Mouse (Mus musculus): ENCODE measurements around the gene Olfr1496. TPM values are rescaled to one million over a fixed set of nuclear protein-coding genes. Genes with fewer than 3 reads are reported as not detected.

Olfr1496 gene
- not detected in 2 replicates for polyA plus RNA-seq (2015; fragmentation: Nextera tagmentation; extraction: Ambion mirVana)

GRCm38 (mm10) chr19:13777578-13777977 lies at the start of gene Olfr1496:
TSS of gene Olfr1496 (plus strand) at chr19:13777878.

GRCm38 (mm10) chr19:13739428-13739827 lies 38.2 kb upstream of the Olfr1496 start, which contains the start of gene Olfr1494:
TSS of gene Olfr1494 (plus strand) at chr19:13739728.

GRCm38 (mm10) chr19:13764306-13764705 lies 13.4 kb upstream of the Olfr1496 start, which contains the start of gene Olfr1495:
TSS of gene Olfr1495 (plus strand) at chr19:13764606.

GRCm38 (mm10) chr19:13798102-13798501 lies 20.4 kb downstream of the Olfr1496 start, which contains the start of gene Olfr1497:
TSS of gene Olfr1497 (minus strand) at chr19:13798202.

GRCm38 (mm10) chr19:13819347-13819746 lies 41.7 kb downstream of the Olfr1496 start, which contains the start of gene Olfr1499:
TSS of gene Olfr1499 (minus strand) at chr19:13819447.

GRCm38 (mm10) chr19:13830388-13830787 lies 52.7 kb downstream of the Olfr1496 start, which contains the start of gene Olfr1500:
TSS of gene Olfr1500 (minus strand) at chr19:13830488.

Other genes starting within 250 kb of the Olfr1496 start
- not detected in 2 replicates for gene Olfr1480, start 250.0 kb upstream of the Olfr1496 start, polyA plus RNA-seq (2015; fragmentation: Nextera tagmentation; extraction: Ambion mirVana)
- gene Olfr1484, start 194.4 kb upstream of the Olfr1496 start, polyA plus RNA-seq (2015; fragmentation: Nextera tagmentation; extraction: Ambion mirVana) = not detected in 2 replicates
- not detected in 2 replicates for gene Olfr1487, start 160.5 kb upstream of the Olfr1496 start, polyA plus RNA-seq (2015; fragmentation: Nextera tagmentation; extraction: Ambion mirVana)
- gene Olfr1489, start 146.3 kb upstream of the Olfr1496 start, polyA plus RNA-seq (2015; fragmentation: Nextera tagmentation; extraction: Ambion mirVana) = not detected in 2 replicates
- gene Olfr1490, start 126.8 kb upstream of the Olfr1496 start, polyA plus RNA-seq (2015; fragmentation: Nextera tagmentation; extraction: Ambion mirVana) = not detected in 2 replicates
- not detected in 2 replicates for gene Olfr1491, start 80.6 kb upstream of the Olfr1496 start, polyA plus RNA-seq (2015; fragmentation: Nextera tagmentation; extraction: Ambion mirVana)
- gene Olfr1493-ps1, start 54.6 kb upstream of the Olfr1496 start, polyA plus RNA-seq (2015; fragmentation: Nextera tagmentation; extraction: Ambion mirVana) = not detected in 2 replicates
- gene Olfr1494, start 38.1 kb upstream of the Olfr1496 start, polyA plus RNA-seq (2015; fragmentation: Nextera tagmentation; extraction: Ambion mirVana) = not detected in 2 replicates
- gene Olfr1495, start 13.3 kb upstream of the Olfr1496 start, polyA plus RNA-seq (2015; fragmentation: Nextera tagmentation; extraction: Ambion mirVana) = not detected in 2 replicates
- gene Olfr1497, start 20.3 kb downstream of the Olfr1496 start, polyA plus RNA-seq (2015; fragmentation: Nextera tagmentation; extraction: Ambion mirVana) = not detected in 2 replicates
- not detected in 2 replicates for gene Olfr1499, start 41.6 kb downstream of the Olfr1496 start, polyA plus RNA-seq (2015; fragmentation: Nextera tagmentation; extraction: Ambion mirVana)
- not detected in 2 replicates for gene Olfr1500, start 52.6 kb downstream of the Olfr1496 start, polyA plus RNA-seq (2015; fragmentation: Nextera tagmentation; extraction: Ambion mirVana)
- gene Olfr1501, start 72.8 kb downstream of the Olfr1496 start, polyA plus RNA-seq (2015; fragmentation: Nextera tagmentation; extraction: Ambion mirVana) = not detected in 2 replicates
- gene Olfr1502, start 83.9 kb downstream of the Olfr1496 start, polyA plus RNA-seq (2015; fragmentation: Nextera tagmentation; extraction: Ambion mirVana) = not detected in 2 replicates
- not detected in 2 replicates for gene Olfr1504, start 120.0 kb downstream of the Olfr1496 start, polyA plus RNA-seq (2015; fragmentation: Nextera tagmentation; extraction: Ambion mirVana)
- not detected in 2 replicates for gene Olfr1505, start 135.7 kb downstream of the Olfr1496 start, polyA plus RNA-seq (2015; fragmentation: Nextera tagmentation; extraction: Ambion mirVana)